Mouse (Mus musculus): ENCODE data around the gene A030014E15Rik. TPM values are rescaled to one million over a fixed set of nuclear protein-coding genes. Genes with fewer than 3 reads are reported as not detected.
"Not testable (repeated sequence)": the region's sequence is repeated elsewhere in the genome, so short reads cannot be mapped to it uniquely, and the experiment has no call there.

A030014E15Rik gene
- total RNA-seq (2021): not detected

DNA sequence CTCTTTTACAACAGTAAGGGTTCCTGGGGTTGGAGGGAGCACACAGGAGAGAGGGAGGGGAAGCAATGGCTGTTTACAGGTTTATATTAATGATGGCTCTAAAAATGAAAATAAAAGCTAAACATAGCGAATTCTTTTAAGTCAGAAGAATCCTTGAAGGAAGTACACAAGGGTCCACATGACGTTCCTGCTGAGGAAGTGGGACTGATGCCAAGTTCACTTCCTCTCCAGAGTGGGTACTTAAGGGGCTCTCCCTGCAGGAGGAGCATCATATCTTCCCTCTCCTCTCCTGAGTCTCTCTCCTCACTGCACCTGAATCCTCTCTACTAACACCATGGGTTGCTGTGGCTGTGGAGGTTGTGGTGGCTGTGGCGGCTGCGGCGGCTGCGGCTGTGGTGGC lies at the start of gene A030014E15Rik:
TSS of gene A030014E15Rik (plus strand) at position 268 of the 400 bp plus-strand sequence.
- no peak for DNase-seq (ENCODE audit: extremely low spot score in 1 of 2, low spot score in 1 of 2)

- DNase-seq (ENCODE audit: extremely low spot score in 1 of 2, low spot score in 1 of 2): no peak
Measured at GRCm38 (mm10) chr1:82879172-82879571, 45.5 kb upstream of the A030014E15Rik start.

- no peak for DNase-seq (ENCODE audit: extremely low spot score in 1 of 2, low spot score in 1 of 2)
Measured at GRCm38 (mm10) chr1:82880196-82880595, 44.5 kb upstream of the A030014E15Rik start.

DNA sequence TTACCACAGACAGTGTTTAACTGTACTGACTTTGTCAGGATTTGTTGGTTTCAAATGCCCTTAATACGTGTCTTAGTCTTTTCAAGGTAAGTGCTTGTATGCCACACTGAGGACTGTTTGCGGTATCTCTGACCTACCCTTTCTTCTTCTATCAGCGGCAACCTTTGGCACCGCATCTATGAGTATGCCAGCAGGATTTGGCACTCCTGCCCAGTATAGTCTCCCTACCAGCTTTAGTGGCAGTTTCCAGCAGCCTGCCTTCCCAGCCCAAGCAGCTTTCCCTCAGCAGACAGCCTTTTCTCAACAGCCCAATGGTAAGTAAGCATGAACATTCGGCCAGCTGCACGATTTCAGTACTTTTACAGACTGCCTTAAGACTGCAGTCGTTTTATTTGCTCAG lies 31.4 kb upstream of the A030014E15Rik start:
- DNase-seq (ENCODE audit: extremely low spot score in 1 of 2, low spot score in 1 of 2): no peak

DNA sequence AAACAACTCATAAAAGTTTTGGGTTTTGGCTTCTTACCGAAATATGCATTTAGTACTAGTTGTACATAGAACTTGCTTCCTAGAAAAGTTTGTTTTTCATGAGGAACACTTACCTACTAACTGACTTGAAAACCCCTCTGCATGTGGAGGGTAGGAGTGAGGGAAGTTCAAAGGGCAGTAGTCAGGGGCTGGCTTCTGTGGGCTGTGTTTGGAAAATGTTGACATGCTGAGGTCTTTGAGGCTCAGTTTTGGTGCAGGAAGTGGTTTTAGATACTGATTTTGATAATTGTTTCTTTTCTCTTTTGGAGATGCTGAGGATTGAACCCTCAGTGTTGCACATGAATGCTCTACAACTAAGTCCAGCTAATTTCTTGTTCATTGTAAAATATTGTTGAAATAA lies 24.1 kb upstream of the A030014E15Rik start:
- no peak for DNase-seq (ENCODE audit: extremely low spot score in 1 of 2, low spot score in 1 of 2)

GRCm38 (mm10) chr1:82901201-82901600 lies 23.5 kb upstream of the A030014E15Rik start:
- no peak for DNase-seq (ENCODE audit: extremely low spot score in 1 of 2, low spot score in 1 of 2)

- DNase-seq (ENCODE audit: extremely low spot score in 1 of 2, low spot score in 1 of 2): no peak
Measured at GRCm38 (mm10) chr1:82905886-82906285, 18.8 kb upstream of the A030014E15Rik start.

DNA sequence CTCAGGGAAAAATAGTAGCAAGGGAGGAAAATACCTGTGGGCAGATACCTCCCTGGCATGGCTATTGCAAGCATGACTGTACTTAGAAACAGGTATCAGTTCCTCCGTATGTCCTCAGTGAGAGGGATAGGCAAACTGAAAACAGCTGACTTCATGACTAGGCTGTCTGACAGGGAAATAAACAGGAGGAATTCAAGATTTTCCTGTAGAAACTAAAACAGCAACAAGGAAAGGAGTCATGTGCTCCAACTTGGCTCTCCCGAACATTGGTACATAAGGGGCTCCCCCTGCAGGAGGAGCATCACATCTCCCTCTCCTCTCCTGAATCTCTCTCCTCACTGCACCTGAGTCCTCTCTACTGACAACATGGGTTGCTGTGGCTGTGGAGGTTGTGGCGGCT lies 11.7 kb upstream of the A030014E15Rik start, which contains the start of gene A030005L19Rik:
TSS of gene A030005L19Rik (plus strand) at position 301 of the 400 bp plus-strand sequence.
- DNase-seq (ENCODE audit: extremely low spot score in 1 of 2, low spot score in 1 of 2): no peak

DNA sequence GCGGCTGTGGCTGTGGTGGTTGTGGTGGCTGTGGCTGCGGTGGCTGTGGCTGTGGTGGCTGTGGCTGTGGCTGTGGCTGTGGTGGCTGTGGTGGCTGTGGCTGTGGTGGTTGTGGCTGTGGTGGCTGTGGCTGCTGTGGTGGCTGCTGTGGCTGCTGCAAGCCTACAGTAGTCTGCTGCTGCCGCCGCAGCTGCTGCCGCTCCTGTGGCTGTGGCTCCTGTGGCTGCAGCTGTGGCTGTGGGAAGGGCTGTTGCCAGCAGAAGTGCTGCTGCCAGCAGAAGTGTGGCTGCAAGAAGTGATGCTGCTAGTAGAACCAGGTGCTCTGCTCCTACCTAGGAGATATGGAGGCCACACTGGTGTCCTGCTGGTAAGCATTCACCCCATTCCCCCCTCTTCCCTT lies 11.3 kb upstream of the A030014E15Rik start:
- not testable (repeated sequence) for DNase-seq (ENCODE audit: extremely low spot score in 1 of 2, low spot score in 1 of 2)

- DNase-seq (ENCODE audit: extremely low spot score in 1 of 2, low spot score in 1 of 2): not testable (repeated sequence)
Measured at GRCm38 (mm10) chr1:82930558-82930957, 5.8 kb downstream of the A030014E15Rik start.

- DNase-seq (ENCODE audit: extremely low spot score in 1 of 2, low spot score in 1 of 2): not testable (repeated sequence)
Measured at GRCm38 (mm10) chr1:82931326-82931725, 6.6 kb downstream of the A030014E15Rik start, which contains the start of gene Gm6217. TSS of gene Gm6217 (minus strand) at chr1:82931399.

DNA sequence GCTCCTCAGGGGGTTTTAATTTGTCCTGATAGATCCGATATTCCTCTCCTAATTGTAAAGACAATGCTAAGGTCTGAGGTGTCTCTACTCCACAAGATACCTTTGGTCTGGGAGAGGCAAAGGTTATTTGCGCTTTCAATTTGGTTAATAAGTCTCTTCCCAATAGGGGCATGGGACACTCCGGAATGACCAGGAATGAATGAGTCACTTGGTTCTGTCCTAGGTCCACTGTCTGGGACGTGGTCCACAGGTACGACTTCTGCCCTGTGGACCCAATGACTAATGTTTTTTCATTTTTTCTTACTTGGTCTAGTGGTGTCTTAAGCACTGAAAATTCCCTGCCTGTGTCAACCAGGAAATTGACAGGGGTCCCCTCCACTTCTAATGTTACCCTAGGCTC lies 13.9 kb downstream of the A030014E15Rik start:
- DNase-seq (ENCODE audit: extremely low spot score in 1 of 2, low spot score in 1 of 2): no peak

- not testable (repeated sequence) for DNase-seq (ENCODE audit: extremely low spot score in 1 of 2, low spot score in 1 of 2)
Measured at GRCm38 (mm10) chr1:82942505-82942904, 17.8 kb downstream of the A030014E15Rik start.

GRCm38 (mm10) chr1:82943295-82943694 lies 18.6 kb downstream of the A030014E15Rik start, which contains the start of gene A030003K21Rik:
TSS of gene A030003K21Rik (minus strand) at chr1:82943388.
- not testable (repeated sequence) for DNase-seq (ENCODE audit: extremely low spot score in 1 of 2, low spot score in 1 of 2)

- not testable (repeated sequence) for DNase-seq (ENCODE audit: extremely low spot score in 1 of 2, low spot score in 1 of 2)
Measured at GRCm38 (mm10) chr1:82946029-82946428, 21.3 kb downstream of the A030014E15Rik start.

- DNase-seq (ENCODE audit: extremely low spot score in 1 of 2, low spot score in 1 of 2): no peak
Measured at GRCm38 (mm10) chr1:82948601-82949000, 23.9 kb downstream of the A030014E15Rik start.

GRCm38 (mm10) chr1:82955913-82956312 lies 31.2 kb downstream of the A030014E15Rik start, which contains the start of gene Gm7544:
TSS of gene Gm7544 (minus strand) at chr1:82956013.
- DNase-seq (ENCODE audit: extremely low spot score in 1 of 2, low spot score in 1 of 2): not testable (repeated sequence)

GRCm38 (mm10) chr1:82959870-82960385 lies 35.2 kb downstream of the A030014E15Rik start, which contains the start of gene Gm47955:
TSS of gene Gm47955 (plus strand) at chr1:82960286.
- no peak for DNase-seq (ENCODE audit: extremely low spot score in 1 of 2, low spot score in 1 of 2)

GRCm38 (mm10) chr1:82966413-82966812 lies 41.7 kb downstream of the A030014E15Rik start:
- no peak for DNase-seq (ENCODE audit: extremely low spot score in 1 of 2, low spot score in 1 of 2)

- DNase-seq (ENCODE audit: extremely low spot score in 1 of 2, low spot score in 1 of 2): no peak
Measured at GRCm38 (mm10) chr1:82972046-82972445, 47.3 kb downstream of the A030014E15Rik start.

- DNase-seq (ENCODE audit: extremely low spot score in 1 of 2, low spot score in 1 of 2): no peak
Measured at GRCm38 (mm10) chr1:82973244-82973643, 48.5 kb downstream of the A030014E15Rik start.

- no peak for DNase-seq (ENCODE audit: extremely low spot score in 1 of 2, low spot score in 1 of 2)
Measured at GRCm38 (mm10) chr1:82973901-82974300, 49.2 kb downstream of the A030014E15Rik start.
